Mouse (Mus musculus) c-Kit-negative CD71-positive TER-119-positive erythroid progenitor cells, embryonic 14.5 days (primary cell): ENCODE measurements around the gene Cd34.

Experiments
- DNase-seq: peaks from one replicate; pipeline ENCODE4 v3.0.0-alpha.2; 2013; ENCODE audit warnings: low read depth, low spot score

Gene Cd34

DNA sequence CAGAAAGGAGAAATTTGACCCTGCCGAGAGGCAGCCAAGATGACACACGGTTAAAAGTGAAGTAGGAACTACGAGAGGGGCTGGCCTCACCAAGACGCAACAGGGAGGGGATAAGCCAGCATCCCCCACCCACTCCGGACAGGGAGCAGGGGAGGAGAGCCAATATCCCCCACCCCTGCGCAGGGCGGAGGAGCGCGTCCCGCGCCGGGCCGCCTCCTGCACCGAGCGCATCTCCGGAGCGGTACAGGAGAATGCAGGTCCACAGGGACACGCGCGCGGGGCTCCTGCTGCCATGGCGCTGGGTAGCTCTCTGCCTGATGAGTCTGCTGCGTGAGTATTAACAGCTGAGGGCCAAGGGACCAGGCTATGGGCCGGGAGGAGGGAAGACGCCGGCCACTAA, at the start of gene Cd34:
Gene Cd34, plus strand, starts transcription at position 105 of the 400 bp plus-strand sequence.
- no peak for DNase-seq

DNA sequence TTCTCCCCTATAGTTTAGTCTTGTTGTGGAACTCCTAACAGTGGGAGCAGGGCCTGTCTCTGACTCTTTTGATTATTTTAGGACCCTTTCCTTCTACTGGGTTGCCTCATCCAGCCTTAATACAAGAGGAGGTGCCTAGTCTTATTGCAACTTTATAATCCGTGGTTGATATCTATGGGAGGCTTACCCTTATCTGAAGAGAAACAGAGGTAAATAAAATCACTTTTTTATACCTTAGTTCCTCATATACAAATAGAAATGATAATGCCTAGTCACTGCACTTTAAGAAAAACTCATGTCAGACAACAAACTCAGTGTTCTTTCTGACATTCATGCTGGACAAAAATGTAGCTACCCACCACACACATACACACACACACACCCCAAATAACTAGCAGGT, 44.1 kb upstream of the Cd34 start:
- DNase-seq, result no peak

DNA sequence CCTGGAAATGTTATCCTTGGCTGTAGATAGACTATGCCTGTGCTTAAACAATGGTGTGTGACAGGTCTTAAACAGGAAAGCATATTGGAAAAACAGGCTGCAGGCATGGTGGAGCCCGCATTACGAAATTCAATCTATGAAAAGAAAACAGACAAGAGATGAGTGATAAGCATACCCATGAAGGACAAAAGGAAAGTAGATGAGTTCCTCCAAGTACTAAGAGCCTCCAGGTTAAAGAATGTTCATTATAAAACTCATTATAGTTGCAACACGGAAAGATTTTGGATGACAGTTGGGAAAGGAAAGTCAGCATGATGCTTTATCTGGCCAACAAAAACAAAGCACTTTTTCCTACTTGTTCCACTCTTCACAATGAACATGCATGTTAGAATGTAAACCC, 43.3 kb upstream of the Cd34 start:
- DNase-seq, result no peak

DNA sequence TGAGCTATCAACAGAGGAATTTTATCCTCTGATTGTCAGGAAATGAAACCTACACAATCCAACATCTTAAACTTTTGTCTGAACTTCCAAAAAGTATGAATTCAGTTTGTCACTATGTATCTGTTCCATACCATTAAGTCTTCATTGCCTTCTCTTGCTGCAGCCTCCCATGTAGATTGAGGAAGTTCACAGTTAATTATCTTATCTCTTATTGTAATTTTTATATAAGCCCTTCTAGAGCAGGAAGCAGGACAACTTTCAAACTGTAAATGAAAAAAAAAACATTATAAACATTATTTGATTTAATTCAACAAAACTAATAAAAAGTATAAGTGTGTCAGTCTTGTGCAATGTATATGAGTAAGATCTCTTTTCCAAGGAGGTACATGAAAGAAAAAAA, 37.5 kb upstream of the Cd34 start:
- DNase-seq, result no peak

DNA sequence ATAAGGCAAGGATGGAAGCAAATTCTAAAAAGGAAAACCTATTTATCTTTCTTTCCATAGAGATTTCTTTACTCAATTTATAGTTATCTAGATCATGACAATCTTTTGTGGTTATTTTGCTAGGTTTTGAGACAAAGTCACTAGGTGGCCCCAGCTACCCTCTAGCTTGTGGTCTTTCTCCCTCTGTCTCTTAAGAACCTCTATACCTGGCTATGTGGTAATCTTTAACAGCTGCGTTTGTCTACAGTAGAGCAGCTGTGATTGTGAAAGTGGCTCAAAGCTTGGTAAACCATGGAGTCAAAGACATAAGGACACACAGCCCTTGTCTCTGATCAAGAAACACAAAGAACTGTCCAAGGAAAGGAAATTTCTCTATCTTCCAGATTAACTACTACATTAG, 36.8 kb upstream of the Cd34 start:
- no peak for DNase-seq

DNA sequence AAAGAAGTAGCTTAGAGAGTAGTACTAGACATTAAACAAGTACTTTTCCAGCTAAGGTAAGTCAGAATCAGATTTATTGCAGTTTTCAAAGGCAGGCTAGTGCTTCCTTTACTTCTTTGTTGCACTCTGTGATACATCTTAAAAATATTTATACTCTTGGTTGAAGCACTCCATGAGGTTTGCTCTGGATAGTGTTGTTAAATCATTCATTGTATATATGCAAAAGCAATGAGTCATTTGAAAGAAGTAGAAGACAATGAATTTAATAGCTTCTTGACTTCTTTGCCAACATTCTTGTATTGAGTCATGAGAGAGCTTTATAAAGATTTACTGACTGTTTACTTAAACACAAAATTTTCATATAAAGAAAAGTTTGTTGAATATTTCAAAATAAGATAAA, 29.7 kb upstream of the Cd34 start:
- no peak for DNase-seq

DNA sequence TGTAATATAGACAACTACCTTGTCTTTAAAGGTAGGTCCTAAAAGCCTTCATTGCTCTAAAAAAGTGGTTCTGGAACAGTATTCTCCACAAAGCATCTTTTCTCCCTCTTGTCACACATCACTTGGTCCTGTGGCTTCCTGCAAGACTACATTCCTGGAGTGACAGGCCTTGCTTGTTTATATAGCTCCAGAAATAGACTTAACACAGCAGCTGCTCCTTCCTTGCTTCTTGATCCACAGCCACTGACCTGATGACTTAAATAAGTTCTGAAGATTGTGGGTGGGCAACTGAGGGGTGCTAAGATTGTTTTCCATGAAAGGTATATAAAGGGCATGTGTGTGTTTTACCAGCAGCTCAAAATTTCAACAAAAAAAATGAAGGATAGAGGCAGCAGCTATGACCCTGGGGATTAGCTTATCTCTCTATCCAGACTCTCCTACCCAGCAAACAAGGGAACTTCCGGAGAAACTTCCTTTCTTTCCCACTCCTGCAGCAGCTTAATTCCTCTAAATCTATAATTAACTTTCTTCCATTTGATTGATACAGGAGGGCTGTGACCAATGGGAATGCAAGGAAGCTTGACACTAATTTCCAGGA, 12.8 kb upstream of the Cd34 start:
- DNase-seq, result no peak

DNA sequence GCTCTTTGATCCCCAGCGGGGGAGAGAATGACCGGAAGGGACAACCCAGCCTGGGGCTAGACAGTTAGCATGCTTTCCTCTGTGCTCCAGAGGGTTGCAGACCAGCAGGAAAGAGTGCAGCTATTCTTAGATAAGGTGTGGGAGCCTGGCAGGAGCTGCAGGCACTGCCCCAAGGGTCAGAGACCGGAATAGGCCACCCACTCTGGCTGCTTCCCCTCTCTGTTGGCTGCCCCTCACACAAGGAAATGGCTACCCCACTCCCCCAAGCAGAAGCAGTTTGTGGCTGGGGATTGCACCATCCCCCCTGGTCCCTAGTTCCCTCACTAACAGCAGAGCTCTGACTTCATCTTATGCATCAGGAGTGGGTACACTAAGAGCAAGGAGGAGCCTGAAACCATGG, 10.7 kb upstream of the Cd34 start:
- DNase-seq, result no peak

DNA sequence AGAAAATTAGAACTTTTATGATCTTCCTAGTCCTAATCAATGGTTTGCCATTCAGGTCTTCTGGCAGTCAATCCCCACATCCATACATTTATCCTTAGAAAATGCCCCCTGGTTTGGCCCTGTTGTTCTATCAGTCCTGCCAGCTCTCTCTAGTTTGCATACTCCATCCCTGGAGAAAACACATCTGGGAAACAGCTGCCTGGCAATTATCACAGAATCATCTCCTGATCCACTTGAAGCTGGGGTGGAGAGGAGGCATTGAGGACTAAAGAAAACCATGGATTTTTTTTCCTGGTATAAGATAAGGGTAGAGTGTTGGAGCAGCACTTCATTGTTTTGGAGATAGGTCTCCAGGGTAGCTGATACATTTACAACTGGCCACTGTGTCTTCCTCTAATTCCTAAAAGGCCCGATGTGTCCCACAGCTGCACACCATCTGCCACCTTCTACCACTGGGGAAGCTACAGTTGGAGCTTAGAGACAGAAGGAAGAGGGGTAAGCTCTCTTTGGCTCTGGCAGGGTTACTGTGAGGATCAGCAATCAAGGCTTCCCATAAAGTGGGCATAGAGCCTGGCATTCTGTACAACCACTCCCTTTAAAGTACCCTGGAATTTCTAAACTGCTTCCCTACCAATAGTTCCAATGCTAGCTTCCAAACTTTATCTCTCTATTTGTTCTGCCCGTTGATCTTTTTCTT, 9.2 kb upstream of the Cd34 start:
- no peak for DNase-seq

DNA sequence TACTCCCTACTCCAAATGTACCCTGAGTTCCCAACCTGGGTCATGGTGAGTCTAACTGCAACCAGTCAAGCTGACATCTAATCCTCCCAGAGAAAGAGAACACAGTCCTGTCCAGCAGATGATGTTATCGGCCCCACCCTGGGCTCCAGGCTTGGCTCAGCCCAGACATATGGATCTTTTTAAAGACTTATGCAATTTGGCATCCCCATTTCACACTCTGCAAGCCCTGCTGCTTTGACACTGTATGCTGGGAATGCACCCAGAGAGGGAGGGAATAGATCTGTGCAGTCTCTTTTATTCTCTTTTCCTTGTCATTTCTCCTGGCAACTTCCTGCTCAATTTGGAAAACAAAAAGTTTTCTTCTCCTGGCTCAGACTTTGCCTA, 8.7 kb upstream of the Cd34 start:
- DNase-seq, result no peak

DNA sequence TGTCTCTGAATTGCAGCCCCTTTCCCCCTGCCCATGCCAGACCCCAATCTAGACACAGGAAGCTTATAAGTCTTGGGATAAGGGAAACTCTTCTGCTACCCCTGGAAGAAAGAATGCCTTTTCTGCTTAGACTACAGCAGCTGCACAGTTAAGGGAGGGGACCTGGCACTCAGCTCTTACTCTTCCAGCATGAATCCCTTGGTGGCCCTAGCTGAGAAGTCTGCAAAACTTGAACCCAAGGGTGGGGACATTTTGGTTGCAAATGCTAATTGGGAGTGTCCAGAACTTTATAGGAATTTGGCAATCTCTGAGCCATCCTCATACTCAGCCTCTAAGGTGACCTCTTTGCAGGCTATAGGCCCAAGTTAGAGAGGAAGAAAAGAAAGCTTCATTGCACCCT, 7.9 kb upstream of the Cd34 start:
- DNase-seq, result no peak

DNA sequence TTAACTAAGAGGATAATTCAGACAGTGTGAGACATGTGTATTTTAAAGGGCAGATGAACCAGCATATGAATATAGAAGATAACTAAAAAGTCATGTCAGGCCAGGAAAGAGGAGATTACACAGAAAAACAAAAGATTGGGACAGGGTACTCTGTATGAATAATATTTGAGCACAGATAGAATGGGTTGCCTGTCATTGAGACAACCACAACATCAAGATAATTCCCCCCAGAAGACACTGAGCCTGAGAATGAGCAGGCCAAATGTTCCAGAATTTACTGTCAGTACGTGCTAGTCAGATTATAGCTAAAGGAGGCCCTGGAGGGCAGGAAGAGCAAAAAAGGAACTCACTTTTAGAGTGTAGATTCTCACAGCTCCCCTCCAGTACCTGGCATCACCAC, 3.3 kb upstream of the Cd34 start:
- no peak for DNase-seq

DNA sequence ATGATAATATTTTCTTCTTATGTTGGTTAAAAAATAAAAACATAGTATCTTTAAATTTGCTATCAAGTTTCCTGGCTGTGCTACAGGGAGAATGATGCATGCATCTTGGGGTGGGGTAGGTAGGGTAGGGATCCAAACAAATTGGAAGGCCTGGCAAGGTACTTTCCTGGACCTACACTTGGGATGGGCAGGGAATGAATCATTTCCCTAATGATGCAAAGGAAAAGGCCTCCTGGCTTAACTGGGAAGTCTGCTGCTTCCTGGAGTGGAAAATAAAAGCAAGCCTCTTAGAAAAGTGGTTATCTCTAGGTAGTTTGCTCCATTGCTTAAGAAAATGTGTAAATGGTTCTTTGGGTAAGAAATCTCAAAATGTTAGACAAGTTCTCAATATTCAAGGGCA, 2.9 kb downstream of the Cd34 start:
- no peak for DNase-seq

DNA sequence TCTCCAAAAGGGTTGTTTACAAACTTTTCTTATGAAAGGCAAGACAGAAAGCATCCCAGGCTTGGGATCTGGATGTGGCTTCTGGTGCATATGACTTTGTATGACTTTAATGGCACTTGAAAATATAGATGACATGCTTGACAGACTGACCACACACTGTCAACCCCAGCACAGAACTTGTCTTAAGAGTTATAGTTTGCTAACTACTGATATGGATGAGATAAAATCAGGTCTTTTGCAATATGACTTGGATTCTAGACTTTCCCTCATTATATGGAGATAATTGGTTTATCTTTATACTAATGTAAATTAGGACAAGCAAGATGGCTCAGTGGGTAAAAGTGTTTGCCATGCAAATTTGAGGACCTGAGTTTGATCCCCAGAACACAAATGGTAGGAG, 4.3 kb downstream of the Cd34 start:
- DNase-seq, result no peak

DNA sequence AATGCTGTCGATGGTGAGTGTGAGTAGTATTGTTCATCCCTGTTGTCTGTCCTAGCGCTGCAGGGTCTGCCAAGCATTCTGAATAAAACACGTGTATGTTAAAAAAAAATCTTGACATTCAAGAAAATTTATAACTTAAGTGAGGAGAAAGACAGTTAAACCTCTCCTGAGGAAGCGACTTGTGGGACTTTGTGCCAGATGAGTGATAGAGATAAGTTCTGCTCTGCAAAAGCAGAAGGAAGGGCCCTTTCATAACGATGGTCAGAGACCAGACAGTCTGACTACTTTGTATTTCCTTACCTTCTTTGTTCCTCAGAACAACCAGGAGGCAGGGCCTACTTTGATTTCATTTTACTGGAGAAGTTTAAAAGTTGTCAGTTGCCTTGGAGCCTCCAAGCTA, 4.9 kb downstream of the Cd34 start:
- DNase-seq, result no peak

DNA sequence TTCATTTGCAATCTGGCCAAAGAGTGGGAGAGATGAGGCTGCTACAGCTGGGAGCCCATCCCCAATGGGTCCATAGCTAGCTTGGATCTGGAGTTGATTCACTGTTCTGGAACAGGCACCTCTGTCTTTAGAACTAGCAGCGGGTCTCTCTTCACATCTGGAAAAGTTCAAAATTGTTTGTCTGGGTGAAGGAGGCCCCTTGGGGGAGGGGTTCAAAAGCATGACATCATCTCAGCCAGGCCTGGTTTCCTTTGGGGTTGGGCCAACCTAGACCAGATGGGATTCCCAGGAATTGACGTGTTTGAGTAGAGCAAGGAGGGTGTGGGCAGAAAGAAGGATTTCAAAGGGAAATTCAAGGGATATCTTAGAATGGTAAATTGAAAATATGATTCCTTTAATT, 6.8 kb downstream of the Cd34 start:
- DNase-seq, result no peak

DNA sequence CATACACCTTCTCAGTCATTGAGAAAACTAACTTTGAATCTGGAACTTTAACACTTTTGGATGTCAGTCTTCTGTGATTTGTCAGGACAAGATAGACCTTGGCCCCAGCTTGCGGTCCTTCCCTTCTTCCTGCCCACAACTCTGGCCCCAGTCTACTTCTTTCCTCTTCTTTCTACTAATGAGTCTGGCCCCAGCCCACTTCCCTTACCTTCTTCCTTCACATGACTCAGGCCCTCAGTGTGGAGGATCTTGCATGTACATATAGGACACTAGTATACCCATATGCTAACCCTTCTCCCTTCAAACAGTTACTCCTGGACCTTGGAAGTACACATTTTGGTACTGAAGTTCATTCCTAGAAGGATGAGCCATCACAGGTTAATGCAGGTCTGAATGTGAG, 7.8 kb downstream of the Cd34 start:
- no peak for DNase-seq

DNA sequence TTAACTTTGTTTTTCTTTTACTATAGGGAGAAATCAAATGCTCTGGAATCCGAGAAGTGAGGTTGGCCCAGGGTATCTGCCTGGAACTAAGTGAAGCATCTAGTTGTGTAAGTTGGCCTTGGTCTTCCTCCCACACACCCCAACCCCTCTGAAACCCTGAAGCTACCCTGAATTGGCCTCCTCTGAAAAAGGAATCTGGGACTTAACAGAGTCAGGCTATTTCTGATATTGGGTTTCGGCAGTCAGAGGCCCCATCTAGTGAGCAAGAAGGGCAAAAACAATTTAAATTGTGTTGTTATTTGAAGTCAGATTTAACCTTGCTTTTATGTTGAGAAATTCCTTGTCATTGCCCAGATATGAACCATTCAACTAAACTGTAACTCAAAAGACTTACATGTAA, 12.3 kb downstream of the Cd34 start:
- DNase-seq, result no peak

DNA sequence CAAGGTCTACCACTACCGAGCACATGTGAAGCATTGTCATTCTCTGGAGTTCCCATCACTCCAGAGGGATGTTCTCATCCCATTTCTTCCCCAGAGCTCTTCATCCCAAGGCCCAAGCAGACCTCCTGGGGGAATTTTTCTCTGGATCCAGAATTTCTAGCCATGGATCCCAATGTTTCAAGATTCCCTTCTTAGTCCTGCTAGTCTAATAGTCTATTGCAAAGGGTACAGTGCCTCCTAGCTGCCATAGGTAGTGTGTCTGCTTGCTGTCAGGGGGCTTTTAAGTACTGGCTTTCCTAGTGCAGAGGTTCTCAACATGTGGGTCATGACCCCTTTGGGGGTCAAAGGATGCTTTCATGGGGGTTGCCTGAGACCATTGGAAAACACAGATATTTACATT, 14.3 kb downstream of the Cd34 start:
- DNase-seq, result no peak

DNA sequence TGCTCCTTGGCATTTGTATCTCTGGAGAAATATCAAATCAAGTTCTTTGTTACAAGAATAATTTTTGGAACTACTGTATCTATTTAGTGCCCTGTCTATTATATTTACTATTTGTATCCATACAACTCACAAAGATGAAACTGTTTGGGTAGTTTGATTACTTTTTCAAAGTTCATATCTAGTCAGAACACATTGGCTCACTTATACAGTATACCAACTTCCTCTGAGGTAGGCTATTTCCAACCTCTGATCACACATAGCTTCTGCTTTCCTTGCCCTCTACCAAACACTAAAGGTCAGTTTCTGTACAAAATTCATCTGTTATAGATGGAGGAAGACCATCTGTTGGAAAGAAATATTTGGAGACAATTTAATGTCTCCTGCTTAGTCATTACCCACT, 16.1 kb downstream of the Cd34 start:
- DNase-seq, result no peak

DNA sequence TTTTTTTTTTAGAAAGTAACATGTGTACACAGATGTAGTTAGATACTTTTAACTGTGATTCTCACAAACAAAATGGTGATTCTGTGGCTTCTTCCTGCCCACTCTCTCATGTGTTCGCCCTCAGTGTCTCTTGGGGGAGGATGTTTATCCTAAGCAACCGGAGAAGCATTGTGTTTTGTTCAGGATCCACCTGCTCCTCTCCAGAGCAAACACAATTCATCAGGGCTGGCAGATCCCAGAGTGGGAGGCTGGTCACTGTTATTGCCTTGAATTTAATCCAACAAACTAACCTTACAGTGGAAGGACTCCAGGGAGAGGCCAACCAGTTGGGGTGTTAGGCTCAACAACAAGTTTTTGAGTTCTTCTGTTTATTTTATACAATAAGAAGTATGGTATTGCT, 17.1 kb downstream of the Cd34 start:
- no peak for DNase-seq

DNA sequence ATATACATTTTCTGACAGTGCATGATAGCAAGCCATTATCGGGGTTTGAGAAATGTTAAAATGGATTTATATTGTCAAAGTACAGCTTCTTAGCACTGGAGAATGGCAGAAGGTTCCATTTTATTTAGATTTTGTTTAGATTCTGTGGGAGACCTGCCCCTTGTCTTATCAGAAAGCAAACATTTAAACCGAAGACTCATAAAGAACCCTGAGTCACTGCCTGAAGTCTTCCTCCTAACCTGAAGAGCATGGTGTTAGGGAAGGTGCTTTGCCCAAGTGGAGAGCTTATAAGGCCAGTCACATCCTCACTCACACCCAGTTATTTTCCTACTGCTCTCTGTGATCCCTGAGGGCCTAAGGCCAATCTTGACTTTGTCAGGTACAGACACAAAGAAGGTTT, 18.4 kb downstream of the Cd34 start:
- DNase-seq, result no peak

DNA sequence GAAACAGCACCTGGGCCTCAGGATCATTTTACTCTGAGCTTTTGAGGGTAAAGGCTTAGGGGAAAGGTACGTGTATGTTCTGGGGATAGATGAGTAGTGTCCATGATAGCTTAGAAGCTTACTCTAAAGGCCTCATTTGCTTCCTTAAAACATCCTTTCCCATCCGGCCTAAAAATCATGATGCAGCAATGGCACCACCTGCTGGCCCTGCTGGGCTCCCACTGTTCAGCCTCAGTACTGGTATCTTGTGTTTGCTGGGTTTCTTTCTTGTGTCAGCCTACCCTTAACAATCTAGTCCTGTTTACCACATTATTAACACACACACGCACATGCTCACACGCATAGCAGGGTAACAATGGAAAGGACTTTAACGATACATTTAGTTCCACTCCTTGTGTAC, 23.6 kb downstream of the Cd34 start:
- DNase-seq, result no peak

DNA sequence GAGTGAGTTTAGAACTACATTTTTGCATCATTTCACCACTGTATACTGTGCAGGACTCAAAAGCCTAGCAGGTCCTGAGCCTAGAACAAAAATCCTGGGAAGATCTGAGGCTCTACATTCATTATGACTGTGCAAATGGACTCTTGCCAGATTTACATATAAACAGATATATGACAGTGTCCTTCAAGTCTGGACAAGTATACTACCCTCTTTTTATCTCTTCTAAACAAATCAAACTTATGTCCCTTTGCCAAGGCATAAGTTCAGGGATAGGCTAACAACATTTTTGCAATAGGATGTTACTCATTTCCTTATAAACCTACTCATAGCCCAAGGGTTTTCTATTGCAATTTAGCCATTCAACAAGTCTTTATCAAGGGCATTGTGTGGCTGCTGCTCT, 24.1 kb downstream of the Cd34 start:
- DNase-seq, result no peak
